Mouse (Mus musculus): Measurements from ENCODE around the gene Nkain1.

DNA sequence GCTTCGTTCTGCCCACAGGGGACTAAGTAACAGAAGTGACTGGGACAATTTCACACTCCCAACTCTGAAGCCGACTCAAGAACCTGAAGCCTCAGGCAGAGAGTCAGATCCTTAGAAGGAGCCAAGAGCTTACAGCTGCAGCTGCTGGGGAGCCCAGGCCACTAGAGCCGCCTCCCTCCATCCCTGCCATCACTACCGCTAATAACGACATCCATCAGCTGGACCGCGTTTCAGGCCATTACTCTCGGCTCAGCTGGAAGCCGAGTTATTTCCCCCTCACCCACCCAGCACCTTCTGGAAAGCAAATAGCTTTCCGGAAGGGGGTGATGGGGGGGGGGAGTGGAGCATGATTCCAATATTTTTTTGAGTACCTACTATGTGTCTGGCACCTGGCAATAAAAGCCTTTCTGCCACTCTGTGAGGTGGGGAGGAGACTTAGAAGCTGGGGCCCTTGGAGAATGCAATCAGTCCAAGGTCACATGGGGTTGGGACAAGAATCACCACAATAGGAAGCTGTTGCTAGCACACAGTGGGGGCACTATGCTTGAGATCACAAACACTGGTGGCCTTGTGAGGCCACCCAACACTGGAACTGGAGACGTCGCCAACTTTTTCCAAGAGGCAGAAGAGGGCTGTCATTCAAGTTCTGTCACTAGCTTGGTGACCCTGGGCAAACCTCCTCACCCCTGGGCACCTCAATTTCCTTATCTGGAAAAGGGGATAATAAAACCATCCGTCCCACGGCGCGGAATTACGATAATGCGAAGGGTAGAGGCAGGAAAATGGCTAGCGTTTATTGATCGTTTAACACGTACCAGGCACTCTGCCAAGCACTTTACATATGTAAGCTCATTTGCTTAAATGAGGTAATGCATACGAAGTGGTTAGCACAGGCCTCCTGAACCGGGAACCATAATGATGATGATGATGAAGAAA is 5.7 kb downstream of the Nkain1 start:
- TF ChIP-seq GATA1 (IDR thresholded peaks at IDR 0.05; ENCODE audit: borderline replicate concordance, low read length) (no peak), FLI1 (IDR thresholded peaks at IDR 0.05; ENCODE audit: low read length) (no peak)

Measured in megakaryocyte, embryonic 14.5 days (primary cell).